Mouse (Mus musculus) cerebellum, adult 2 months (tissue): ENCODE data around the gene Ighmbp2. TPM values are rescaled to one million over a fixed set of nuclear protein-coding genes. Genes with fewer than 3 reads are reported as not detected.

ENCODE experiments used
- DNase-seq, 2 experiments: peaks; one replicate each; pipeline ENCODE4 v3.0.0; 2021
- H3K27ac ChIP-seq: fragments of 200-500 bp; 2 replicates; pipeline ENCODE4 v1.5.1; 2012; ENCODE audit warnings: low read length, control low read depth, inconsistent platforms; ENCODE audit not compliant: insufficient read depth
- H3K27me3 ChIP-seq: fragments of 200-500 bp; 2 replicates; pipeline ENCODE4 v1.6.1; 2012; ENCODE audit warnings: inconsistent platforms, mild to moderate bottlenecking, low read length, moderate library complexity; ENCODE audit not compliant: control insufficient read depth, insufficient read depth
- H3K4me1 ChIP-seq: fragments of 200-500 bp; 2 replicates; pipeline ENCODE4 v1.6.1; 2011; ENCODE audit warnings: low read length; ENCODE audit not compliant: control insufficient read depth, insufficient read depth
- H3K4me3 ChIP-seq: fragments of 200-500 bp; replicated peaks from 2 replicates; pipeline ENCODE3; 2011; ENCODE audit warnings: mild to moderate bottlenecking, low read depth, low read length, control low read depth; ENCODE audit not compliant: insufficient read depth
- CTCF ChIP-seq: fragments of 200-500 bp; IDR thresholded peaks from 2 replicates; pipeline ENCODE4 v1.5.1; 2011; ENCODE audit warnings: low read depth, mild to moderate bottlenecking, control low read depth, low read length, moderate library complexity, borderline replicate concordance; ENCODE audit not compliant: insufficient read depth
- POLR2A ChIP-seq: fragments of 200-500 bp; IDR thresholded peaks from 2 replicates; pipeline ENCODE4 v1.6.1; 2011; ENCODE audit warnings: low read length, control low read depth, borderline replicate concordance; ENCODE audit not compliant: insufficient read depth
- WGBS: fragments of 180-500 bp; shearing (Covaris S2); methylation state at CpG from one replicate; pipeline ENCODE4 v1.1.7; 2018; 5-methylcytosine and 5-hydroxymethylcytosine counted together
- polyA plus RNA-seq: library from polyadenylated mRNA; depleted of rRNA; stranded (reverse); fragments of >200 nt; gene quantifications from 2 replicates; pipeline ENCODE4 v1.2.3, GENCODE M21; 2012

The Ighmbp2 gene
- polyA plus RNA-seq, 1 experiment, result 9.2 TPM

DNA sequence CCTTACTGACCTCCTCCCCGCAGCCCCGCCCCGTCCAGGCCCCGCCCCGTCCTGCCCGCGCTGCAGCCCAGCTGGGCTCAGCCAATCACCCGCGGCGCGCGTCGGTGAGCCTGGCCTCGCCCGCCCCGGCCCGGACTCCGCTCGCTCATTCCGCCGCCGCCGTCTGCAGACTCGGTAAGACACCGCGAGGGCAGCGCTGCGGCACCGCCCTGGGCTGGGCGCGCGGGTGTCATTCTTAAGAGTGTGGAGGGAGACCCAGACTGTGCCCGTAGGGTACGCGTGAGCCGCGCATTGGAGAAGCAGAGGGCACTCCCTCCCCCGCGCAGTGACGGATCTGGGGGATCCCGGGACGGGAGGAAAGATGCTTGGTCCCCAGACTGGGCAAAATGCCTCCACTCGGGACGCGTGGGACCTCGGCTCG, 40.4 kb upstream of the Ighmbp2 start:
- H3K4me1 ChIP-seq, result no peaks in the 10 kb centered on the region
- 2% methylated on average over 45 of the region's 47 CpGs for WGBS
- H3K27me3 ChIP-seq, result no peaks in the 10 kb centered on the region; the same call in 1 of the 2 replicates
- no peak for TF ChIP-seq POLR2A
- TF ChIP-seq CTCF, result no peak
- DNase-seq, result peak; percentile 57 to 59
- peak overlapping the region; percentile 51 for H3K4me3 ChIP-seq
- H3K27ac ChIP-seq, result no peak overlapping the region

DNA sequence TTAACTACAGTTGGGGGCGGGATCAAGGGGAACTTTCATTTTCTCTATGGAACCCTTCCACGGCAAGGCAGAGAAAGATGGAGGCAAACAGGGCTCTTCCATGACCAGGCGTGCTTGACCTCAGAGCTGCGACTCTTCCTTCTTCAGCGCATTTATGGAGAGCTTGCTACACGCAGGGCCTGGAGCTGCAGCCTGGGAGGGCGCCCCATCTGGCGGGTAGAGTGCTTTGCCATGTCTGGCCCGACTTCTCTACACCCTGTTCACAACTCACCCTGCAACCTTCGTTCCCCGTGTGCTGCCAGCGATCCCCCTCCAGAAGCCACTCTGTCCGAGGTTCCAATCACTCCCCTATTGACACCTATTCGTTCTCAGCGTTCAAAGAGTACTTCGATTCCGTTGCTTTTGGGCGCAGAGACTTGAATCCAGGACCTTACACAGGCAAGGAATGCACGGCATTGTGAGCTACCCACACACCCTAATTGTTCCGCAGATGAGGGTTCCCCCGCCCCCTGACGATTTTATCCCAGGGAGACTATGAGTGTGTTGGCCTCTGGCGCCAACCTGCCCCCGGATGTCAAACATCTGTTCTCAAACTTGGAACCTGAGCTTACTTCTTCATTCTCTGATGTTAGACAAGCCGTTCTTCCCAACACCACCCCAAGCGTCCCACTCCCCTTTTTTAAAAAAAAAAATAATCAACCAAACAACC, 39.6 kb upstream of the Ighmbp2 start, which contains the start of gene Cpt1a:
Gene Cpt1a (plus strand): TSS at position 74 of the 709 bp plus-strand sequence.
- no peak for TF ChIP-seq POLR2A
- 0 out of 2 replicates have a peak, but pooled peaks have one; percentile 4 for TF ChIP-seq CTCF
- Histone ChIP-seq H3K4me3 (peak within 1 kb of the TSS; percentile 51), H3K27me3 (no peaks in the 10 kb centered on the region; the same call in 1 of the 2 replicates), H3K27ac (no peak within 1 kb of the TSS), H3K4me1 (no peaks in the 10 kb centered on the region)
- 4% methylated on average over 26 of the region's 26 CpGs for WGBS
- DNase-seq, result peak; percentile 10 to 26

DNA sequence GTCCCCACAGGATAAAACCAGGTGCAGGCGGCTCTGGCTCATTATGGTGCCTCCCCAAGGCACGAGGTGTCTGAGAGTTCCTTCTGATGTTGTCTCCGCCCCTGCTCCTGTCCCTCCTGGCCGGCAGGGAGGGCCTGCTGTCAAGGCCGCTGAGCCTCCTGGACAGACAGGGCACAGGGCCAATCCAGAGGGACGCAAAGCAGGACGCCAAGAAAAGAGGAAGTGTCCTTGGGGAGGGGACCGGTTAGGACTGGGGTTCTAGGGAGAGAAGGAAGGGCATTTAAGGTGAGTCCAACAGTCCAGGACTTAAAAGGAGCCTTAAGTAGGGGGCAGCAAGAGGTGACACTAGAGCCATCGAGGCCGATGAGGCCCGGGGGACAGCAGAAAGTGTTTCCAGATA, 38.8 kb upstream of the Ighmbp2 start:
- TF ChIP-seq POLR2A (no peak), CTCF (no peak)
- no peaks in the 10 kb centered on the region; the same call in 1 of the 2 replicates for H3K27me3 ChIP-seq
- H3K27ac ChIP-seq, result no peak overlapping the region
- H3K4me1 ChIP-seq, result no peaks in the 10 kb centered on the region
- DNase-seq, result peak in 1 of 2 experiments; percentile 12
- H3K4me3 ChIP-seq, result no peak overlapping the region
- WGBS, result 11% methylated on average over 11 of the region's 11 CpGs

DNA sequence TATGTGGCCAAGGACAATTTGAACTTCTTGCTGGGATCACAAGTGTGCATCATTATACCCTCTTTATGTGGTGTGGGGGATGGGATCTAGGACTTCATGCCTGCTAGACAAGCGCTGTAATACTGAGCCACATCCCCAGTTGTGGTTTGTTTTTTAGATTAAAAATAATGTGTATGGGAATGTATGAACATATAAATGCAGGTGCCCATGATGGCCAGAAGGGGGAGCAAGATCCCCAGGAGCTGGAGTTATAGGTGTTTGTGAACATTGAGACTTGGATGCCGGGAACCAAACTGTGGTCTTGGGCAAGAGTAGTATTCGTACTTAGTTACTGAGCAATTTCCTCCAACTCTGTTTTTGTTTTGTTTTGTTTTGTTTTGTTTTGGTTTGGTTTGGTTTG, 38.0 kb upstream of the Ighmbp2 start:
- H3K4me1 ChIP-seq, result no peaks in the 10 kb centered on the region
- DNase-seq, result no peak
- 84% methylated on average over 3 of the region's 3 CpGs for WGBS
- H3K27ac ChIP-seq, result no peak overlapping the region
- TF ChIP-seq CTCF (peak; percentile 19; the same call in 1 of the 2 replicates), POLR2A (no peak)
- H3K27me3 ChIP-seq, result no peaks in the 10 kb centered on the region; the same call in 1 of the 2 replicates
- H3K4me3 ChIP-seq, result no peak overlapping the region

DNA sequence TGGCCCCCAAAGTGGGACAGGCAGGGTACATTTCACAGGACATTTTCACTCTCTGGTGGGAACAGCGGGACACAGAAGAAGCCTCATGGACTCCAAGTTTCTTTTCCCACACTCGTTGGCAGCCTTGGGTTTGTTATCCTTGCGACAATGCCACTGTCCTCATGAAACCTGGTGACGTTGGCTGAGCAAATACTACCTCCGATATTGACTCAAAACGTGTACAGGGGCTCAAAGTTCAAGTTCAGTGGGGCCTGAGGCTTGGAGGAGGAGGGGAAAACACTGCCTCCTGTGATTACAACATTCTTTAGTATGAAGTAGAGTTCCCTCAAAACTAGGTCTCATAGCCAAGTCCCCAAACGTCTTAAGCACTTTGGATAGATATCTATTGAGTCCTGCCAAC, 37.3 kb upstream of the Ighmbp2 start:
- Histone ChIP-seq H3K4me3 (no peak overlapping the region), H3K27me3 (no peaks in the 10 kb centered on the region; the same call in 1 of the 2 replicates), H3K4me1 (no peaks in the 10 kb centered on the region), H3K27ac (no peak overlapping the region)
- no peak for DNase-seq
- 75% methylated on average over 7 of the region's 7 CpGs for WGBS
- no peak for TF ChIP-seq POLR2A
- no peak for TF ChIP-seq CTCF

DNA sequence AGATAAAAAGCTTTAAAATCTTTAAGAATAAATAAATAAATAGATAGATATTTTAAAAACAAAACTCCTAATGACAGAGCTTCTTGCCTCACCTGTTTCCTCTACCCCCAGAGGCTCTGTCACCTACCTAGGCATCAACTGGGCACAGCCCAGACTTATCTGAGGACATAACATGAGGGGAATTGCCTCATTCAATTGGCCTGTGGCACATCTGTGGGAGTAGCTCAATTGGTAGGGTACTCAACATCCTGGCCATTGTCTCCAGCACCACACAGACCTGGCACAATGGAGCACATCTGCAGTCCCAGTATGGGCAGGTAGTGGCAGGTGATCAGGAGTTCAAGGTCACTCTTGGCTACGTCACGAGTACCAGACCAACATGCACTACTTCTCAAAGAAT, 36.5 kb upstream of the Ighmbp2 start:
- Histone ChIP-seq H3K4me1 (no peaks in the 10 kb centered on the region), H3K4me3 (no peak overlapping the region)
- 98% methylated on average over 2 of the region's 2 CpGs for WGBS

DNA sequence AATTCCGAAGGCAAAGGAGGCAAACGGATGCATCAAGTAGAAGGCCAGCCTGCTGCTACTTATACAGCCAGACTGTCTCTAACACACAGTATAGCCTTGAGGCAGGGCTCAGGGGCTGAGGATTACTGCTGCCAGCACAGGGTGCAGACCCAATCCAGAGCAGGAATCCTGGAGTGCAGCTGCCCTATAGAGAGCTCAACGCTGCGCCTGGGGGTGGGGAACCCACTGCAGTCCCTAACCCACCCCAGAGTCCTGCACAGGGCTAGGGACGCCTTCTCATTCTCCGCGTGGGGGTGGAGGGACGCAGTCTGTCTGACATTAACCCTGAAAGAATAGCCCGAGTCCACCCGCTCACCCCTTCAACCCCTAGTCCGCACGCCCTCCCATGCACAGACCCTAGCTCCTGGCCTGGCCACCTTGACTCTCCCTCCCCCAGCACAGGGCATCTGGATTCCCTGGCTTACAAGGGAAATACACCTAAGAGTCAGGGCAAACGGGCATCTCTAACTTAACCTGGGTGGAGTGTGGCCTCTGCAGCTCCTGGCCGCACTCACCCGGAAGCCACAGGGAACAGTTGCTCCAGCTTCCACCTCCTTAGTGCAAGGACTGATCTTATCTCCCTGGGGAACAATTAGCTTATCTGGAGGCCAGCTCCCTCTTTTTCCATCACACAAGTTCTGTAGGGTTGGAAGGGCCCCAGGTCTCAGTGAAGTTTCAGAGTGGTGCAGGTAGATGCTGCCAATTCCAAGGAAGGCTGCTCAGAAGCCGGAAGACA, 24.5 kb upstream of the Ighmbp2 start:
- Histone ChIP-seq H3K27me3 (no peaks in the 10 kb centered on the region), H3K4me1 (no peaks in the 10 kb centered on the region), H3K4me3 (no peak overlapping the region), H3K27ac (no peak overlapping the region)
- no peak for DNase-seq
- no peak for TF ChIP-seq CTCF
- TF ChIP-seq POLR2A, result no peak
- WGBS, result 62% methylated on average over 16 of the region's 16 CpGs

More for the DNA sequence above, 36.5 kb upstream of the Ighmbp2 start:
- DNase-seq, result no peak
- Histone ChIP-seq H3K27me3 (no peaks in the 10 kb centered on the region; the same call in 1 of the 2 replicates), H3K27ac (no peak overlapping the region)
- TF ChIP-seq POLR2A, result no peak
- no peak for TF ChIP-seq CTCF
